Mouse (Mus musculus) spleen, postnatal 4 days (tissue): ENCODE data around the gene Fbxl16.

Experiments used
- DNase-seq, 2 experiments: peaks; one replicate each; pipeline ENCODE4 v3.0.0; 2022; ENCODE audit warnings: low spot score in 2 of 2

Gene Fbxl16

GRCm38 (mm10) chr17:25828712-25829557 lies 20.1 kb downstream of the Fbxl16 start, which contains the start of gene Jmjd8:
Gene Jmjd8, plus strand, starts transcription at chr17:25828867.
- DNase-seq = peak; percentile 69 to 83

GRCm38 (mm10) chr17:25829558-25830017 lies 20.7 kb downstream of the Fbxl16 start:
- DNase-seq = no peak

- DNase-seq = no peak
Measured at GRCm38 (mm10) chr17:25830200-25830753, 21.4 kb downstream of the Fbxl16 start.

- DNase-seq = no peak
Measured at GRCm38 (mm10) chr17:25830806-25831431, 22.0 kb downstream of the Fbxl16 start.

- DNase-seq = peak in 1 of 2 experiments; percentile 41
Measured at GRCm38 (mm10) chr17:25831451-25832281, 22.8 kb downstream of the Fbxl16 start.

GRCm38 (mm10) chr17:25832436-25833290 lies 23.8 kb downstream of the Fbxl16 start:
- DNase-seq = peak; percentile 99

GRCm38 (mm10) chr17:25833291-25833663 lies 24.4 kb downstream of the Fbxl16 start, which contains the start of gene Stub1:
Gene Stub1, minus strand, starts transcription at chr17:25833404.
- DNase-seq = peak in 1 of 2 experiments; percentile 75

- no peak for DNase-seq
Measured at GRCm38 (mm10) chr17:25833961-25834594, 25.2 kb downstream of the Fbxl16 start.

- no peak for DNase-seq
Measured at GRCm38 (mm10) chr17:25834595-25835222, 25.8 kb downstream of the Fbxl16 start.

- DNase-seq = no peak
Measured at GRCm38 (mm10) chr17:25835301-25835700, 26.4 kb downstream of the Fbxl16 start.

- no peak for DNase-seq
Measured at GRCm38 (mm10) chr17:25835816-25836215, 26.9 kb downstream of the Fbxl16 start.

GRCm38 (mm10) chr17:25836397-25837075 lies 27.7 kb downstream of the Fbxl16 start:
- no peak for DNase-seq

GRCm38 (mm10) chr17:25837076-25837410 lies 28.2 kb downstream of the Fbxl16 start, which contains the start of gene Rhbdl1:
Gene Rhbdl1, minus strand, starts transcription at chr17:25837295.
- no peak for DNase-seq

GRCm38 (mm10) chr17:25837533-25837932 lies 28.6 kb downstream of the Fbxl16 start:
- no peak for DNase-seq

- no peak for DNase-seq
Measured at GRCm38 (mm10) chr17:25838904-25839303, 30.0 kb downstream of the Fbxl16 start.

- DNase-seq = no peak
Measured at GRCm38 (mm10) chr17:25839455-25840235, 30.8 kb downstream of the Fbxl16 start.

GRCm38 (mm10) chr17:25840519-25840918 lies 31.6 kb downstream of the Fbxl16 start:
- DNase-seq = no peak

GRCm38 (mm10) chr17:25841117-25841880 lies 32.4 kb downstream of the Fbxl16 start, which contains the start of gene Gm20683:
Gene Gm20683, minus strand, starts transcription at chr17:25841763.
- no peak for DNase-seq
